Mouse (Mus musculus) spleen, adult 2 months (tissue): ENCODE results near the gene Arid4b.

Experiments
- CTCF ChIP-seq: fragments of 200-500 bp; IDR thresholded peaks from 2 replicates; pipeline ENCODE4 v1.5.1; 2011; ENCODE audit warnings: mild to moderate bottlenecking, inconsistent platforms; ENCODE audit not compliant: insufficient read depth, insufficient read length, insufficient replicate concordance; ENCODE audit errors: extremely low read depth
- POLR2A ChIP-seq: fragments of 200-500 bp; IDR thresholded peaks from 2 replicates; pipeline ENCODE4 v1.6.1; 2011; ENCODE audit warnings: low read depth, low read length, inconsistent platforms

DNA sequence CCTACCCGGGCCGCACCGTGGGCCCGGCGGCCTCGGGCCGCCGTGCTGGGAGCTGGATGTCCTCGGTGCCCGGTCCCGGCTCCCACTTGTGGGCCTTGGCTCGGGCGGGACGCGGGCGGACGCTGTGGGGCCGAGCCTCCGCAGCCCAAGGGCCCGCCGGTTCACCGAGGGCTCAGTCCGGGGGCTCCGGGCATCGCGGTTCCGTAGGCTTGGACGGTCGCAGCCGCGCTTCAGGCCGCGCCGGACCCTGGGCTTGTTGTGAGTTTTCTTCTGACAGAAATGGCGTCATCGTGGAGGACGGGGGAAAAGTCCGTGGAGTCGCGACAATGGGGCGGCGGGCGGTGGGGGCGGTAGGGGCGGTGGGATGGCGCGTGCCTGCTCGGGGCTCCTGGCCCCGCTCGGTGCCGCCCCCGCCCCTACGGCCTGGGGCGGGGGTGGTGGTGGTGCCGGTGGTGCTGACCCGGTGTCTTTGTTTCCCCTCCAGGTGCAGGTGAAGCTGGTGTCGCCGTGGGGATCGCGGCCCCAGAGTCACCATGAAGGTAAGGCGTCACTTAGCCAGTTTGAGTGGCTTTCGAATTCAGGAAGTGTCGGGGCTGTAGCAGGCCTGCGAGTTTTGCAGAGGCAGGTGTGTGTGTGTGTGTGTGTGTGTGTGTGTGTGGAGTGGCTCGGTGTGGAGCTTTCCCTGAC is 1.5 kb downstream of the Arid4b start:
- no peak for TF ChIP-seq CTCF
- no peak for TF ChIP-seq POLR2A
